Mouse (Mus musculus): ENCODE measurements around the gene Slc9a8.

GRCm38 (mm10) chr2:167487994-167488393, 66.5 kb downstream of the Slc9a8 start:
- no peak for TF ChIP-seq CTCF (IDR thresholded peaks at IDR 0.05; ENCODE audit: control insufficient read depth, insufficient read depth, insufficient read length)
- TF ChIP-seq USF1 (IDR thresholded peaks at IDR 0.05; ENCODE audit: low read depth), result no peak
- no peak for TF ChIP-seq CEBPB (IDR thresholded peaks at IDR 0.05; ENCODE audit: low read depth)
- no peak for TF ChIP-seq MYOD1 (IDR thresholded peaks at IDR 0.05; ENCODE audit: control insufficient read depth, insufficient read length, low read depth)
- no peak for TF ChIP-seq MAX (IDR thresholded peaks at IDR 0.05)
